Mouse (Mus musculus) c-Kit-positive CD71-positive TER-119-positive erythroid progenitor cells, embryonic 14.5 days (primary cell): Measurements from ENCODE around the gene Kif19a.

ENCODE experiments used
- DNase-seq: peaks from one replicate; pipeline ENCODE4 v3.0.0-alpha.2; 2013; ENCODE audit warnings: low spot score

The Kif19a gene

GRCm38 (mm10) chr11:114785892-114786291, 20.7 kb downstream of the Kif19a start:
- DNase-seq: no peak

- DNase-seq: no peak
Observed at GRCm38 (mm10) chr11:114786326-114786725, 21.1 kb downstream of the Kif19a start.

- DNase-seq: no peak
Observed at GRCm38 (mm10) chr11:114787611-114788010, 22.4 kb downstream of the Kif19a start.

GRCm38 (mm10) chr11:114789061-114789714, 24.0 kb downstream of the Kif19a start:
- peak; percentile 19 for DNase-seq

- no peak for DNase-seq
Observed at GRCm38 (mm10) chr11:114789716-114790115, 24.5 kb downstream of the Kif19a start.

GRCm38 (mm10) chr11:114790171-114790570, 25.0 kb downstream of the Kif19a start:
- no peak for DNase-seq

GRCm38 (mm10) chr11:114790841-114791240, 25.7 kb downstream of the Kif19a start:
- DNase-seq: no peak

GRCm38 (mm10) chr11:114791351-114791889, 26.2 kb downstream of the Kif19a start:
- DNase-seq: no peak

- DNase-seq: no peak
Observed at GRCm38 (mm10) chr11:114791891-114792411, 26.8 kb downstream of the Kif19a start.

- no peak for DNase-seq
Observed at GRCm38 (mm10) chr11:114792931-114793494, 27.8 kb downstream of the Kif19a start.

- DNase-seq: no peak
Observed at GRCm38 (mm10) chr11:114793868-114794545, 28.8 kb downstream of the Kif19a start.

- DNase-seq: no peak
Observed at GRCm38 (mm10) chr11:114794691-114795090, 29.5 kb downstream of the Kif19a start.

GRCm38 (mm10) chr11:114795231-114795746, 30.1 kb downstream of the Kif19a start:
- DNase-seq: no peak

GRCm38 (mm10) chr11:114795848-114796322, 30.7 kb downstream of the Kif19a start, which contains the start of gene Btbd17:
Gene Btbd17 (minus strand): TSS chr11:114795945.
- no peak for DNase-seq

- no peak for DNase-seq
Observed at GRCm38 (mm10) chr11:114797176-114797575, 32.0 kb downstream of the Kif19a start.

GRCm38 (mm10) chr11:114797981-114798380, 32.8 kb downstream of the Kif19a start:
- no peak for DNase-seq

- no peak for DNase-seq
Observed at GRCm38 (mm10) chr11:114798624-114799023, 33.4 kb downstream of the Kif19a start, which contains the start of gene Gpr142. Gene Gpr142 (plus strand): TSS chr11:114798924.

GRCm38 (mm10) chr11:114801906-114802305, 36.7 kb downstream of the Kif19a start:
- DNase-seq: no peak

- DNase-seq: no peak
Observed at GRCm38 (mm10) chr11:114802540-114803267, 37.5 kb downstream of the Kif19a start.

- no peak for DNase-seq
Observed at GRCm38 (mm10) chr11:114803990-114804389, 38.8 kb downstream of the Kif19a start.

- no peak for DNase-seq
Observed at GRCm38 (mm10) chr11:114807025-114807424, 41.8 kb downstream of the Kif19a start.
